8 mouse cellular contexts compared by ENCODE assay signal in genomic region chr15:77368148-77368547, GRCm38 (mm10). TPM values are rescaled to one million over a fixed set of nuclear protein-coding genes. Genes with fewer than 3 reads are reported as not detected.
DNase-seq lines count a peak whose midpoint lies in the region; ATAC-seq and TF ChIP-seq lines count a peak whose summit lies in the region.

No protein-coding gene starts in this region.

- 1% methylated on average over 13 of the region's 13 CpGs for WGBS in heart, embryonic 10.5 days
- 0% methylated on average over 13 of the region's 13 CpGs for WGBS in kidney, embryonic 14.5 days
- WGBS in limb, embryonic 14.5 days, result under 1% methylated on average over 13 of the region's 13 CpGs
- WGBS in midbrain, postnatal 0 days, result under 1% methylated on average over 13 of the region's 13 CpGs

- H3K79me3 ChIP-seq in C2C12 (ENCODE audit: low read depth), result no peaks in the 10 kb centered on the region

- peak; percentile 66 for TF ChIP-seq POLR2A in embryonic fibroblast, embryonic 13.5 days (IDR thresholded peaks at IDR 0.05; ENCODE audit: low read depth, low read length)
- TF ChIP-seq POLR2A in limb, embryonic 14.5 days (IDR thresholded peaks at IDR 0.05; ENCODE audit: borderline replicate concordance, extremely low read depth, insufficient read depth, insufficient read length), result no peak

- no peak overlapping the region for H3ac ChIP-seq in C2C12 (ENCODE audit: control insufficient read depth, insufficient read length, low read depth)

- no peaks in the 10 kb centered on the region for H3K27me3 ChIP-seq in C2C12 (ENCODE audit: control insufficient read depth, insufficient read depth, insufficient read length)
- H3K27me3 ChIP-seq in heart, embryonic 10.5 days (ENCODE audit: insufficient read depth, poor library complexity, severe bottlenecking), result no peaks in the 10 kb centered on the region
- no peaks in the 10 kb centered on the region for H3K27me3 ChIP-seq in kidney, embryonic 14.5 days (ENCODE audit: control insufficient read depth, insufficient read depth, low read length)
- no peaks in the 10 kb centered on the region for H3K27me3 ChIP-seq in limb, embryonic 14.5 days (ENCODE audit: control insufficient read depth, insufficient read depth, low read length)
- H3K27me3 ChIP-seq in midbrain, postnatal 0 days (ENCODE audit: insufficient read depth, low read length), result no peaks in the 10 kb centered on the region

- peak; percentile 99 for TF ChIP-seq CTCF in C2C12 (IDR thresholded peaks at IDR 0.05; ENCODE audit: control insufficient read depth, insufficient read depth, insufficient read length)
- peak; percentile 99 for TF ChIP-seq CTCF in embryonic fibroblast, embryonic 13.5 days (IDR thresholded peaks at IDR 0.05; ENCODE audit: borderline replicate concordance, insufficient read depth, low read length)
- TF ChIP-seq CTCF in midbrain, postnatal 0 days (IDR thresholded peaks at IDR 0.05), result peak; percentile 99

- H3K36me3 ChIP-seq in C2C12 (ENCODE audit: control insufficient read depth, insufficient read depth), result no peaks in the 10 kb centered on the region
- H3K36me3 ChIP-seq in heart, embryonic 10.5 days, result no peaks in the 10 kb centered on the region
- H3K36me3 ChIP-seq in kidney, embryonic 14.5 days (ENCODE audit: control insufficient read depth, insufficient read depth, low read length), result no peaks in the 10 kb centered on the region
- no peaks in the 10 kb centered on the region for H3K36me3 ChIP-seq in limb, embryonic 14.5 days (ENCODE audit: control insufficient read depth, insufficient read depth, low read length)
- H3K36me3 ChIP-seq in midbrain, postnatal 0 days (ENCODE audit: insufficient read depth, low read length), result no peaks in the 10 kb centered on the region

- H3K9ac ChIP-seq in kidney, embryonic 14.5 days (ENCODE audit: low read depth, low read length), result peak overlapping the region; percentile 7; the same call in 1 of the 2 replicates
- peak overlapping the region; percentile 32; the same call in 1 of the 2 replicates for H3K9ac ChIP-seq in limb, embryonic 14.5 days (ENCODE audit: low read depth, low read length, severe bottlenecking)
- no peak overlapping the region; the same call in 1 of the 2 replicates for H3K9ac ChIP-seq in midbrain, postnatal 0 days (replicated peaks; ENCODE audit: low read length, poor library complexity, severe bottlenecking)

- ATAC-seq in kidney, embryonic 14.5 days (ENCODE audit: low FRiP score, low TSS enrichment), result peak; percentile 55
- ATAC-seq in limb, embryonic 14.5 days (ENCODE audit: low FRiP score, low read depth), result peak; percentile 67
- ATAC-seq in midbrain, postnatal 0 days (ENCODE audit: low FRiP score), result peak; percentile 57

- DNase-seq in brain, adult 2 months (ENCODE audit: low read depth, low spot score), result peak; percentile 97
- DNase-seq in heart, embryonic 10.5 days (ENCODE audit: low spot score), result peak; percentile 96
- DNase-seq in limb, embryonic 14.5 days (ENCODE audit: low spot score), result peak; percentile 95
- peak; percentile 96 for DNase-seq in midbrain, postnatal 0 days (ENCODE audit: low spot score)
- peak; percentile 59 to 84 for DNase-seq in spleen, postnatal 10 days (ENCODE audit: low spot score in 2 of 2)

- H3K4me3 ChIP-seq in C2C12 (ENCODE audit: insufficient read depth, poor library complexity, severe bottlenecking), result no peak overlapping the region
- no peak overlapping the region for H3K4me3 ChIP-seq in embryonic fibroblast, embryonic 13.5 days (ENCODE audit: insufficient read depth, low read length)
- peak overlapping the region; percentile 40 for H3K4me3 ChIP-seq in heart, embryonic 10.5 days
- no peak overlapping the region for H3K4me3 ChIP-seq in kidney, embryonic 14.5 days (ENCODE audit: low read length)
- no peak overlapping the region for H3K4me3 ChIP-seq in limb, embryonic 14.5 days (replicated peaks; ENCODE audit: low read length)
- no peak overlapping the region for H3K4me3 ChIP-seq in midbrain, postnatal 0 days (ENCODE audit: low read depth, low read length)

- H3K4me2 ChIP-seq in kidney, embryonic 14.5 days (replicated peaks; ENCODE audit: low read depth, low read length), result peak overlapping the region; percentile 19
- H3K4me2 ChIP-seq in limb, embryonic 14.5 days (replicated peaks; ENCODE audit: low read depth, low read length, severe bottlenecking), result peak overlapping the region; percentile 39
- peak overlapping the region; percentile 41 for H3K4me2 ChIP-seq in midbrain, postnatal 0 days (ENCODE audit: low read depth, low read length, poor library complexity, severe bottlenecking)

- H3K4me1 ChIP-seq in embryonic fibroblast, embryonic 13.5 days (ENCODE audit: control insufficient read depth, insufficient read depth, low read length), result peaks cover 6% of the 10 kb centered on the region
- H3K4me1 ChIP-seq in heart, embryonic 10.5 days, result peaks cover 30% of the 10 kb centered on the region
- peaks cover 11% of the 10 kb centered on the region for H3K4me1 ChIP-seq in kidney, embryonic 14.5 days (ENCODE audit: control insufficient read depth, insufficient read depth, low read length)
- peaks cover 42% of the 10 kb centered on the region for H3K4me1 ChIP-seq in limb, embryonic 14.5 days (ENCODE audit: control insufficient read depth, insufficient read depth, low read length)
- peaks cover 3% of the 10 kb centered on the region; the same call in 1 of the 2 replicates for H3K4me1 ChIP-seq in midbrain, postnatal 0 days (ENCODE audit: insufficient read depth, low read length)

- H3K9me3 ChIP-seq in heart, embryonic 10.5 days, result no peaks in the 10 kb centered on the region
- no peaks in the 10 kb centered on the region for H3K9me3 ChIP-seq in kidney, embryonic 14.5 days (ENCODE audit: control insufficient read depth, low read length)
- no peaks in the 10 kb centered on the region for H3K9me3 ChIP-seq in limb, embryonic 14.5 days (ENCODE audit: control insufficient read depth, low read length)
- no peaks in the 10 kb centered on the region for H3K9me3 ChIP-seq in midbrain, postnatal 0 days (ENCODE audit: low read length)

- no peaks in the 10 kb centered on the region for H3K79me2 ChIP-seq in C2C12 (ENCODE audit: control insufficient read depth, insufficient read depth)

- H3K27ac ChIP-seq in embryonic fibroblast, embryonic 13.5 days (ENCODE audit: insufficient read depth, low read length), result peak overlapping the region; percentile 100
- peak overlapping the region; percentile 77; the same call in 1 of the 2 replicates for H3K27ac ChIP-seq in heart, embryonic 10.5 days
- H3K27ac ChIP-seq in kidney, embryonic 14.5 days (ENCODE audit: low read depth, low read length), result peak overlapping the region; percentile 51; the same call in 1 of the 2 replicates
- H3K27ac ChIP-seq in limb, embryonic 14.5 days (replicated peaks; ENCODE audit: low read depth, low read length), result peak overlapping the region; percentile 99
- peak overlapping the region; percentile 63; the same call in 1 of the 2 replicates for H3K27ac ChIP-seq in midbrain, postnatal 0 days (ENCODE audit: low read depth, low read length)

TF ChIP-seq in C2C12, 6 proteins besides CTCF, POLR2A, EP300 and RAD21:
- TF ChIP-seq USF1 (IDR thresholded peaks at IDR 0.05; ENCODE audit: low read depth), result no peak
- TF ChIP-seq CEBPB (IDR thresholded peaks at IDR 0.05; ENCODE audit: low read depth), result no peak
- TF ChIP-seq MAX (IDR thresholded peaks at IDR 0.05), result peak; percentile 54
- no peak for TF ChIP-seq FOSL1 (IDR thresholded peaks at IDR 0.05; ENCODE audit: insufficient read depth, low read length, poor library complexity, severe bottlenecking)
- no peak for TF ChIP-seq MYOG (IDR thresholded peaks at IDR 0.05; ENCODE audit: control insufficient read depth, extremely low read depth, insufficient read length)
- TF ChIP-seq MYOD1 (IDR thresholded peaks at IDR 0.05; ENCODE audit: control insufficient read depth, insufficient read length, low read depth), result no peak

RNA-seq across cellular contexts. Expression of gene Apol7a, which starts 30.8 kb away (rescaled TPM):
- 0.27 TPM for polyA plus RNA-seq in C2C12 (2012; fragmentation: generic; extraction: Trizol)
- polyA plus RNA-seq in embryonic fibroblast, embryonic 13.5 days (2011; ENCODE audit: insufficient read length, low read depth, missing spikeins), result 0.76 and 1.3 TPM in 2 replicates
- polyA plus RNA-seq in heart, embryonic 10.5 days (2016; fragmentation: Nextera tagmentation; extraction: Ambion mirVana), result 0.34 TPM in 1 of 2 replicates, not detected in the other
- not detected in 2 replicates for polyA plus RNA-seq in kidney, embryonic 14.5 days (2014; fragmentation: Nextera tagmentation; extraction: Ambion mirVana)
- 0.45 and 0.50 TPM in 2 replicates for polyA plus RNA-seq in limb, embryonic 14.5 days (2012; rRNA removed)
- 0.22 and 0.23 TPM in 2 replicates for polyA plus RNA-seq in limb, embryonic 14.5 days (2014; fragmentation: Nextera tagmentation; extraction: Ambion mirVana)
- not detected in 2 replicates for total RNA-seq in midbrain, postnatal 0 days (2014; rRNA removed)
- polyA plus RNA-seq in midbrain, postnatal 0 days (2015; fragmentation: Nextera tagmentation; extraction: Ambion mirVana), result not detected in 2 replicates

RNA-seq across cellular contexts. Expression of gene Apol9a, which starts 42.8 kb away (rescaled TPM):
- 18.1 TPM for polyA plus RNA-seq in C2C12 (2012; fragmentation: generic; extraction: Trizol)
- 3.9 and 5.5 TPM in 2 replicates for polyA plus RNA-seq in embryonic fibroblast, embryonic 13.5 days (2011; ENCODE audit: insufficient read length, low read depth, missing spikeins)
- 0.57 TPM in 1 of 2 replicates, not detected in the other for polyA plus RNA-seq in heart, embryonic 10.5 days (2016; fragmentation: Nextera tagmentation; extraction: Ambion mirVana)
- not detected in 2 replicates for polyA plus RNA-seq in kidney, embryonic 14.5 days (2014; fragmentation: Nextera tagmentation; extraction: Ambion mirVana)
- 0.06 and 0.35 TPM in 2 replicates for polyA plus RNA-seq in limb, embryonic 14.5 days (2012; rRNA removed)
- polyA plus RNA-seq in limb, embryonic 14.5 days (2014; fragmentation: Nextera tagmentation; extraction: Ambion mirVana), result not detected in 2 replicates
- total RNA-seq in midbrain, postnatal 0 days (2014; rRNA removed), result 0.16 and 0.42 TPM in 2 replicates
- 0.39 and 0.80 TPM in 2 replicates for polyA plus RNA-seq in midbrain, postnatal 0 days (2015; fragmentation: Nextera tagmentation; extraction: Ambion mirVana)
